Mouse (Mus musculus): ENCODE results near the gene Uts2. TPM values are rescaled to one million over a fixed set of nuclear protein-coding genes. Genes with fewer than 3 reads are reported as not detected.
A peak's percentile ranks its signal among the peaks of the same experiment; 100 is the strongest.
"Not testable (repeated sequence)": the region's sequence is repeated elsewhere in the genome, so short reads cannot be mapped to it uniquely, and the experiment has no call there.

Gene Uts2
- polyA plus RNA-seq, 1 experiment from 2014 or later = not detected

GRCm38 (mm10) chr4:150998626-150999025 is 1.7 kb downstream of the Uts2 start:
- H3K36me3 ChIP-seq (ENCODE audit: control insufficient read depth, insufficient read depth, low read length) = no peaks in the 10 kb centered on the region
- no peak overlapping the region for H3K27ac ChIP-seq (ENCODE audit: low read depth, low read length)

DNA sequence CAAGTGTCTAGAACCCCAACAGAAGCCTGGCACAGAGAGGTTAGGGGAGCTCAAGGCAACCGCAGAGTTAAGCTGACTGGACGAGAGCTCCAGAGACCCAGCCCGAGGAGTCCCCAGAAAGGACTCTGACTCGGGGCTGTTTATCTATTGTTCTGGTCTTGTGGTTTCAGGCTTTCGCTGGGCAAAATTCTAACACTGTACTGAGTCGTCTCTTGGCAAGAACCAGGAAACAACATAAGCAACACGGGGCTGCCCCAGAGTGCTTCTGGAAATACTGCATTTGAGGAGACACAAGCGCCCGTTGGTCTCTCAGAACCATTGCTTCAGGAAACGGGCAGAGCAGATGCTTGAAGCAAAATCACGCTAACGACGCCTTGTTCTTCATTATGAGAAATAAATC is 4.5 kb downstream of the Uts2 start:
- WGBS = 77% methylated on average over 13 of the region's 13 CpGs
- ATAC-seq (replicated peaks; ENCODE audit: low FRiP score) = no peak
- no peaks in the 10 kb centered on the region for H3K9me3 ChIP-seq (ENCODE audit: control insufficient read depth, low read length)
- H3K4me1 ChIP-seq (replicated peaks; ENCODE audit: control insufficient read depth, insufficient read depth, low read length) = no peaks in the 10 kb centered on the region
- no peak overlapping the region for H3K4me2 ChIP-seq (ENCODE audit: low read depth, low read length, severe bottlenecking)
- no peaks in the 10 kb centered on the region for H3K27me3 ChIP-seq (ENCODE audit: control insufficient read depth, insufficient read depth, low read length)
- H3K36me3 ChIP-seq (ENCODE audit: control insufficient read depth, insufficient read depth, low read length) = no peaks in the 10 kb centered on the region
- no peak overlapping the region for H3K27ac ChIP-seq (ENCODE audit: low read depth, low read length)
- H3K4me3 ChIP-seq (ENCODE audit: low read depth, low read length) = no peak overlapping the region
- DNase-seq (ENCODE audit: low spot score) = no peak
- H3K9ac ChIP-seq (ENCODE audit: low read length) = no peak overlapping the region

More at GRCm38 (mm10) chr4:150998626-150999025, 1.7 kb downstream of the Uts2 start:
- Histone ChIP-seq H3K27me3 (ENCODE audit: control insufficient read depth, insufficient read depth, low read length) (no peaks in the 10 kb centered on the region), H3K9ac (ENCODE audit: low read length) (no peak overlapping the region), H3K9me3 (ENCODE audit: control insufficient read depth, low read length) (no peaks in the 10 kb centered on the region), H3K4me3 (ENCODE audit: low read depth, low read length) (no peak overlapping the region), H3K4me1 (replicated peaks; ENCODE audit: control insufficient read depth, insufficient read depth, low read length) (no peaks in the 10 kb centered on the region), H3K4me2 (ENCODE audit: low read depth, low read length, severe bottlenecking) (no peak overlapping the region)
- 96% methylated on average over 9 of the region's 9 CpGs for WGBS
- ATAC-seq (replicated peaks; ENCODE audit: low FRiP score) = no peak
- DNase-seq (ENCODE audit: low spot score) = no peak

GRCm38 (mm10) chr4:151005656-151006318 is 8.9 kb downstream of the Uts2 start:
- Histone ChIP-seq H3K36me3 (ENCODE audit: control insufficient read depth, insufficient read depth, low read length) (no peaks in the 10 kb centered on the region), H3K4me2 (ENCODE audit: low read depth, low read length, severe bottlenecking) (no peak overlapping the region), H3K27ac (ENCODE audit: low read depth, low read length) (no peak overlapping the region), H3K4me3 (ENCODE audit: low read depth, low read length) (no peak overlapping the region), H3K27me3 (ENCODE audit: control insufficient read depth, insufficient read depth, low read length) (no peaks in the 10 kb centered on the region), H3K9ac (ENCODE audit: low read length) (no peak overlapping the region), H3K4me1 (replicated peaks; ENCODE audit: control insufficient read depth, insufficient read depth, low read length) (no peaks in the 10 kb centered on the region), H3K9me3 (ENCODE audit: control insufficient read depth, low read length) (no peaks in the 10 kb centered on the region)
- no peak for DNase-seq (ENCODE audit: low spot score)
- no peak for ATAC-seq (replicated peaks; ENCODE audit: low FRiP score)
- WGBS = 94% methylated on average over 13 of the region's 13 CpGs

DNA sequence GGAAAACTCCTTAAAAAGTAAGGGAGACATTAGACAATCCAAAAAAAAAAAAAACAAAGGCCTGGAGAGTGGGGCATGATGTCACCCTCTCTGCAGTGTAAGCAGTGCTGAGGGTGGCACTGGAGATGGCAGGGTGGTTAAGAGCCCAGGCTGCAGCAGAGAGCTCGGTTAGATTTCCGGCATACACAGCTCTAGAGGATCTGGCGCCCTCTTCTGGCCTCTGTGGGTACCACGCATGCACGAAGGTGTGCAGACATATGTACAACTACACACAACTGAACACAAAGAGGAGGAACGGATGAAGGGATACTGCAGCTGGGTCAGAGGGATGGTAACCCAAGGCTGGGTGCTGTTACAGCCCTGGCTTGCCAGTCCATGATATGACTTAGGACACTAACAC is 10.0 kb downstream of the Uts2 start:
- no peaks in the 10 kb centered on the region for H3K9me3 ChIP-seq (ENCODE audit: control insufficient read depth, low read length)
- H3K4me2 ChIP-seq (ENCODE audit: low read depth, low read length, severe bottlenecking) = no peak overlapping the region
- 54% methylated on average over 6 of the region's 6 CpGs for WGBS
- no peak overlapping the region for H3K27ac ChIP-seq (ENCODE audit: low read depth, low read length)
- DNase-seq (ENCODE audit: low spot score) = peak; percentile 76
- no peak for ATAC-seq (replicated peaks; ENCODE audit: low FRiP score)
- no peak overlapping the region for H3K9ac ChIP-seq (ENCODE audit: low read length)
- no peaks in the 10 kb centered on the region for H3K36me3 ChIP-seq (ENCODE audit: control insufficient read depth, insufficient read depth, low read length)
- no peak overlapping the region for H3K4me3 ChIP-seq (ENCODE audit: low read depth, low read length)
- H3K4me1 ChIP-seq (replicated peaks; ENCODE audit: control insufficient read depth, insufficient read depth, low read length) = no peaks in the 10 kb centered on the region
- H3K27me3 ChIP-seq (ENCODE audit: control insufficient read depth, insufficient read depth, low read length) = no peaks in the 10 kb centered on the region

DNA sequence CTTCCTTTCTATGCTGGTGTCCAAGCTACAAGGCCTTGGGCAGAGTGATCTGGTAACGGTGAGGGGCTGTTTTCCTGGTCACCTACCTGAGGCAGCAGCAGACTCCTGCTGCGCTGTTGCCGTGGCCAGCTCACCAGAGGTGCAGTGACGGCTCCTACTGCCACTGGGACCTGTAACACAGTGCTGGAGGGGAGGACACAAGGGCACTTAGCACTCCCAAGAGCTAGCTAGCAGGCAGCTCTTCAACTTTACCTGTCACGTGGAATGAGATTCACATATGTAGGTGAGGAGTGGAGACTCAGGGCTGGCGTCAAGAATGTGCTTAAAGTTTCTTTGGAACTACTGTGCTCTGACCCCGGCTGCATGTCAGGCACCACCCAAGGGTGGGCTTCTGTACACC is 13.4 kb downstream of the Uts2 start:
- DNase-seq (ENCODE audit: low spot score) (no peak), ATAC-seq (replicated peaks; ENCODE audit: low FRiP score) (no peak)
- Histone ChIP-seq H3K27me3 (ENCODE audit: control insufficient read depth, insufficient read depth, low read length) (no peaks in the 10 kb centered on the region), H3K9ac (ENCODE audit: low read length) (no peak overlapping the region), H3K9me3 (ENCODE audit: control insufficient read depth, low read length) (no peaks in the 10 kb centered on the region), H3K4me3 (ENCODE audit: low read depth, low read length) (no peak overlapping the region), H3K36me3 (ENCODE audit: control insufficient read depth, insufficient read depth, low read length) (no peaks in the 10 kb centered on the region), H3K4me1 (replicated peaks; ENCODE audit: control insufficient read depth, insufficient read depth, low read length) (no peaks in the 10 kb centered on the region), H3K4me2 (ENCODE audit: low read depth, low read length, severe bottlenecking) (no peak overlapping the region), H3K27ac (ENCODE audit: low read depth, low read length) (no peak overlapping the region)
- 91% methylated on average over 7 of the region's 7 CpGs for WGBS

- WGBS = 86% methylated on average over 10 of the region's 10 CpGs
Measured at GRCm38 (mm10) chr4:151015946-151016345, 19.0 kb downstream of the Uts2 start.

DNA sequence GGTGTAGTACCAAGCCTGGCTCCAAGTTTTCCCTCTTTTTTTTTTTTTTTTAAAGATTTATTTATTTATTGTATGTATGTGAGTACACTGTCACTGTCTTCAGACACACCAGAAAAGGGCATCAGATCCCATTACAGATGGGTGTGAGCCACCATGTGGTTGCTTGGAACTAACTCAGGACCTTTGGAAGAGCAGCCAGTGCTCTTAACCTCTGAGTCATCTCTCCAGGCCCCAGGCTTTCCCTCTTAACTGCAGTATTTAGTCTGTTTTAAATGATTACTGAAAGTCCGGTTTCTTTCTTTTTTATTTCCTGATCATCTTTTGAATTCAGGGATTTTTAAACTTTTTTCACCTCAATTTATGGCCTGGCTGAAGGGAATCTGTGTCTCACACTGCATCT is 20.5 kb downstream of the Uts2 start:
- H3K27me3 ChIP-seq (ENCODE audit: control insufficient read depth, insufficient read depth, low read length); H3K9ac ChIP-seq (ENCODE audit: low read length); H3K36me3 ChIP-seq (ENCODE audit: control insufficient read depth, insufficient read depth, low read length); DNase-seq (ENCODE audit: low spot score); H3K27ac ChIP-seq (ENCODE audit: low read depth, low read length); H3K4me2 ChIP-seq (ENCODE audit: low read depth, low read length, severe bottlenecking); H3K4me3 ChIP-seq (ENCODE audit: low read depth, low read length); ATAC-seq (replicated peaks; ENCODE audit: low FRiP score); H3K9me3 ChIP-seq (ENCODE audit: control insufficient read depth, low read length); H3K4me1 ChIP-seq (replicated peaks; ENCODE audit: control insufficient read depth, insufficient read depth, low read length): not testable (repeated sequence)
- 93% methylated on average over 1 of the region's 1 CpGs for WGBS

More at GRCm38 (mm10) chr4:151015946-151016345, 19.0 kb downstream of the Uts2 start:
- Histone ChIP-seq H3K27me3 (ENCODE audit: control insufficient read depth, insufficient read depth, low read length) (no peaks in the 10 kb centered on the region), H3K36me3 (ENCODE audit: control insufficient read depth, insufficient read depth, low read length) (no peaks in the 10 kb centered on the region; the same call in 1 of the 2 replicates), H3K9ac (ENCODE audit: low read length) (no peak overlapping the region), H3K4me1 (replicated peaks; ENCODE audit: control insufficient read depth, insufficient read depth, low read length) (no peaks in the 10 kb centered on the region), H3K4me3 (ENCODE audit: low read depth, low read length) (no peak overlapping the region), H3K4me2 (ENCODE audit: low read depth, low read length, severe bottlenecking) (no peak overlapping the region), H3K9me3 (ENCODE audit: control insufficient read depth, low read length) (no peaks in the 10 kb centered on the region), H3K27ac (ENCODE audit: low read depth, low read length) (no peak overlapping the region)
- no peak for DNase-seq (ENCODE audit: low spot score)
- ATAC-seq (replicated peaks; ENCODE audit: low FRiP score) = no peak

DNA sequence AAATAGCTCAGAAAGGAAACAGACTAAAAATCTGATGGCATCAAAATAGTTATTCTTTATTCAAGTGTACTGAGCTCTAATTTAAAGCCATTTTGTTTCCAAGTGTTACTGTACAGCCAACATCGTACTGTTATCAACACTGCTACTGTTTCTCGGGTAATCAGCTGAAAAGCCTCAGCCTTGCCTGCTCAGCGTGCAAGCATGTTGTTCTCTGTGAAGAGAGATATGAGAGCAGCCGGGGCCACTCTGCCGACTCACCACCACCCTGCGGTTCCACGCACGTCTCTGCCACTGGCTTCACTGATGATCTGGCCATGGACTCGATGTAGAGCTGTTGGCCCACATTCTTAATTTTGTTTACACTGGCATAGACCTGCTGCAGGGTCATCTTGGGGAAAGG is 27.3 kb downstream of the Uts2 start:
- WGBS = 91% methylated on average over 9 of the region's 9 CpGs
- DNase-seq (ENCODE audit: low spot score) = no peak
- Histone ChIP-seq H3K36me3 (ENCODE audit: control insufficient read depth, insufficient read depth, low read length) (no peaks in the 10 kb centered on the region), H3K4me2 (ENCODE audit: low read depth, low read length, severe bottlenecking) (no peak overlapping the region), H3K27me3 (ENCODE audit: control insufficient read depth, insufficient read depth, low read length) (no peaks in the 10 kb centered on the region), H3K4me3 (ENCODE audit: low read depth, low read length) (no peak overlapping the region), H3K27ac (ENCODE audit: low read depth, low read length) (no peak overlapping the region), H3K4me1 (replicated peaks; ENCODE audit: control insufficient read depth, insufficient read depth, low read length) (no peaks in the 10 kb centered on the region), H3K9ac (ENCODE audit: low read length) (no peak overlapping the region), H3K9me3 (ENCODE audit: control insufficient read depth, low read length) (no peaks in the 10 kb centered on the region)
- ATAC-seq (replicated peaks; ENCODE audit: low FRiP score) = no peak

DNA sequence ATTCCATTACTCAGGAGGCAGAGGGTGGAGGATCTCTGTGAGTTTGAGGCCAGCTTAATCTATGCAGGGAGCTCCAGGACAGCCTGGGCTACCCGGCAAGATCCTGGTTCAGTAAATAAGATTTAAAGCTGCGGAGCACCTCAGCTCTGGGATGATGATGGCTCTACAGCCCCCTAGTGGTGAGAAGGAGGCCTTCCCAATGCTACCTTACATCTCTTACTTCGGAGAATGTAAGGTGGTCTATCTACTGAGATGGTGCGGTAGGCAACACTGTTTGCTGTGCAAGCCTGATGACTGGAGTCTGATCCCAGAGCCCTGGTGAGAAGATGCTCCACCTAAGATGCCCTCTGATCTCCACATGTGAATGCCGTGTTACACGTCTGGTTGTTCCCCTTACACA is 30.1 kb downstream of the Uts2 start:
- Histone ChIP-seq H3K4me3 (ENCODE audit: low read depth, low read length) (no peak overlapping the region), H3K27me3 (ENCODE audit: control insufficient read depth, insufficient read depth, low read length) (no peaks in the 10 kb centered on the region)
- 54% methylated on average over 6 of the region's 6 CpGs for WGBS

More for the DNA sequence above, 30.1 kb downstream of the Uts2 start:
- ATAC-seq (replicated peaks; ENCODE audit: low FRiP score) (no peak), DNase-seq (ENCODE audit: low spot score) (peak; percentile 54)
- Histone ChIP-seq H3K36me3 (ENCODE audit: control insufficient read depth, insufficient read depth, low read length) (no peaks in the 10 kb centered on the region), H3K9me3 (ENCODE audit: control insufficient read depth, low read length) (no peaks in the 10 kb centered on the region), H3K9ac (ENCODE audit: low read length) (no peak overlapping the region), H3K27ac (ENCODE audit: low read depth, low read length) (no peak overlapping the region), H3K4me1 (replicated peaks; ENCODE audit: control insufficient read depth, insufficient read depth, low read length) (no peaks in the 10 kb centered on the region), H3K4me2 (ENCODE audit: low read depth, low read length, severe bottlenecking) (no peak overlapping the region)

Measured in forebrain, embryonic 11.5 days (tissue).